Mouse (Mus musculus) cerebellum, adult 8-10 months (tissue): Measurements from ENCODE around the gene Dnajb2.

Source experiments
- DNase-seq: peaks from one replicate; pipeline ENCODE4 v3.0.0; 2022

Dnajb2 gene

GRCm38 (mm10) chr1:75236117-75237050 lies at the start of gene Dnajb2:
Gene Dnajb2, plus strand, starts transcription at chr1:75236406.
- peak; percentile 89 for DNase-seq

GRCm38 (mm10) chr1:75187126-75187525 lies 49.1 kb upstream of the Dnajb2 start:
- no peak for DNase-seq

- DNase-seq, result no peak
Measured at GRCm38 (mm10) chr1:75187914-75188483, 48.2 kb upstream of the Dnajb2 start.

GRCm38 (mm10) chr1:75190577-75190976 lies 45.6 kb upstream of the Dnajb2 start:
- DNase-seq, result no peak

GRCm38 (mm10) chr1:75191258-75191621 lies 45.0 kb upstream of the Dnajb2 start:
- no peak for DNase-seq

GRCm38 (mm10) chr1:75191622-75192402 lies 44.4 kb upstream of the Dnajb2 start, which contains the start of the genes Ankzf1 and Atg9a:
Gene Ankzf1, plus strand, starts transcription at chr1:75192151.
Gene Atg9a, minus strand, starts transcription at chr1:75192196.
- DNase-seq, result peak; percentile 93

- DNase-seq, result no peak
Measured at GRCm38 (mm10) chr1:75192452-75192851, 43.8 kb upstream of the Dnajb2 start.

- no peak for DNase-seq
Measured at GRCm38 (mm10) chr1:75201236-75201635, 35.0 kb upstream of the Dnajb2 start.

- no peak for DNase-seq
Measured at GRCm38 (mm10) chr1:75208967-75209678, 27.1 kb upstream of the Dnajb2 start.

- DNase-seq, result peak; percentile 93
Measured at GRCm38 (mm10) chr1:75210136-75211087, 25.8 kb upstream of the Dnajb2 start, which contains the start of the genes Glb1l and Stk16. Gene Glb1l, minus strand, starts transcription at chr1:75210813. Gene Stk16, plus strand, starts transcription at chr1:75210838.

GRCm38 (mm10) chr1:75211141-75211708 lies 25.0 kb upstream of the Dnajb2 start:
- DNase-seq, result no peak

GRCm38 (mm10) chr1:75212542-75212941 lies 23.7 kb upstream of the Dnajb2 start:
- no peak for DNase-seq

GRCm38 (mm10) chr1:75213096-75213495 lies 23.1 kb upstream of the Dnajb2 start:
- no peak for DNase-seq

- DNase-seq, result no peak
Measured at GRCm38 (mm10) chr1:75214442-75214841, 21.8 kb upstream of the Dnajb2 start.

GRCm38 (mm10) chr1:75214886-75215285 lies 21.3 kb upstream of the Dnajb2 start:
- peak; percentile 47 for DNase-seq

GRCm38 (mm10) chr1:75215785-75216184 lies 20.4 kb upstream of the Dnajb2 start:
- DNase-seq, result peak; percentile 34

- DNase-seq, result peak; percentile 57
Measured at GRCm38 (mm10) chr1:75216797-75217585, 19.2 kb upstream of the Dnajb2 start.

- no peak for DNase-seq
Measured at GRCm38 (mm10) chr1:75217893-75218226, 18.3 kb upstream of the Dnajb2 start.

GRCm38 (mm10) chr1:75218227-75219001 lies 17.8 kb upstream of the Dnajb2 start:
- peak; percentile 90 for DNase-seq
